Mouse (Mus musculus): ENCODE measurements around the gene Ceacam13.
"Not testable (repeated sequence)": the region's sequence is repeated elsewhere in the genome, so short reads cannot be mapped to it uniquely, and the experiment has no call there.

The Ceacam13 gene

DNA sequence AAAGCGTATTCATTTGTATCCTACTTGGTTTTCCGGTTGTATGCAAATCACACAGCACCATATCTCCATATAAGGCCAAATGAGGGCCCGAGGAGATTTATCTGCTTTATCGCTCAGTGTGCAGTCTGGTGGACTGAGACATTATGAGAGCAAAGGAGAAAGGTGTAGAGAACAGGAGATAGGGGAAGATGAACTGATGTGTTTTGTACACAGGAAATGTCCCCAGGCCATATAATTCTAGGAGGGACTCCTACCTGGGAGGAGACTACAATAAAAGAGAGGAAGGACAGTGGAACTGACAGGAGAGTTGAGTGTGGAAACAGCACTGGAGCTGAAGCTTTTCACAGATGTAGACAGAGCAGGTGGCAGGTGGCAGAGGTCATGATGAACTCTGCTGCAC, at the start of gene Ceacam13:
Gene Ceacam13, plus strand, starts transcription at position 301 of the 400 bp plus-strand sequence.
- no peak for DNase-seq

DNA sequence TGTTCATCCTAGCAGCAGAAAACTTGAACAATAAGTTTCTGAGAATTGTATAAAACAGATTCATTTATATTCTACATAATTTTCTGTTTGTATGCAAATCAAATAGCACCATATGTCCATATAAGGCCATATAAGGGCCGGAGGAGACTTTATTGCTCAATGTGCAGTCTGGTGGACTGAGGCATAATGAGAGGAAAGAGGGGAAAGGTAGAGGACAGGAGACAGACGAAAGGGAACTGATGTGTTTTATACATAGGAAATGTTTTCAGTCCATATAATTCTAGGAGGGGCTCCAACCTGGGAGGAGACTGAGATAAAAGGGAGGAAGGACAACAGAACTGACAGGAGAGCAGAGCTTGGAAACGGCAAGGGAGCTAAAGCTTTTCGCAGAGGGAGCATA, 37.9 kb upstream of the Ceacam13 start, which contains the start of gene Ceacam11:
Gene Ceacam11, plus strand, starts transcription at position 301 of the 400 bp plus-strand sequence.
- no peak for DNase-seq

DNA sequence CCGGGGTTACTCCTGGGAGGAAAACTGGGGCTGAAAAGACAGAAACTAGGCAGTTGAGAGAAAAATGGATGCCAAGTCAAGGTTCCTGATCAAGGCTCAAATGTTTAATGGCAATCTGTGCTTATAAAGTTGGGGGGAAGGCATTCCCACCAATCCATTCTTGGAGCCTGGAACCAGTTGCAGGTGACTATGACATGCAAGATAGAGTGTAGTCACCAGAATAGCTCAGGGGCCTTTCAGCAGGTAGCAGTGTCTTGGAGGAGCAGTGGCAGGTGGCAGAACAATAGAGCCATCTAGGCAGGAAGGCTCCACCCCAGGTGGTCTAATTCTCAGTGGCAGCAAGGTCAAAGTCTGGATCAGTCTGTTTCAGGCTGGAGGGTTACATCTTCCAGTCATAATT, 8.6 kb upstream of the Ceacam13 start:
- DNase-seq = not testable (repeated sequence)

DNA sequence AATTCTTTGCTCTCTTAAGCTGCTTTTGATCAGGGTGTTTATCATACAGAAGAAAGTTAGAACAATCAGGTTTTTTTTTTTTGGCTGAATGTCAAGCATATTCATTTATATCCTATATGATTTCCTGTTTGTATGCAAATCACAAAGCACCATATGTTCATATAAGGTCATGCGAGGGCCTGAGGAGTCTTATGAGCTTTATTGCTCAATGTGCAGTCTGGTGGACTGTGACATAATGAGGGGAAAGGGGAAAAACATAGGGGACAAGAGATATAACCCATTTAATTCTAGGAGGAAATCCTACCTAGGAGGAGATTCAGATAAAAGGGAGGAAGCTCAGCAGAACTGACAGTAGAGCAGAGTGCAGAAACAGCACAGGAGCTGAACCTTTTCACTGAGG, 55.9 kb downstream of the Ceacam13 start, which contains the start of gene Ceacam12:
Gene Ceacam12, plus strand, starts transcription at position 301 of the 400 bp plus-strand sequence.
- no peak for DNase-seq

Measured in right cerebral cortex, postnatal 25 days (tissue).